Mouse (Mus musculus) erythroblast, adult 5-6 weeks (primary cell): Measurements from ENCODE around the gene Zmym6. TPM values are rescaled to one million over a fixed set of nuclear protein-coding genes. Genes with fewer than 3 reads are reported as not detected.

Source experiments
- ATAC-seq: replicated peaks from 2 replicates; pipeline ENCODE4 v1.8.0; 2016; ENCODE audit warnings: moderate number of reproducible peaks, mild to moderate bottlenecking, moderate TSS enrichment, inconsistent platforms; ENCODE audit not compliant: poor library complexity, low FRiP score, severe bottlenecking
- total RNA-seq, 2 experiments: library from RNA; stranded (forward) in 1 of 2; stranded (reverse) in 1 of 2; fragments of 150-400 nt in 1 of 2; fragments of 200-764, 138-1000 nt in 1 of 2; gene quantifications; 2 replicates each; pipeline versions ENCODE4 v1.2.3 to v1.2.4; 2015 to 2017; ENCODE audit warnings: low replicate concordance in 2 of 2

The Zmym6 gene
- total RNA-seq, 2 experiments from 2014 or later = 0.19 to 3.1 TPM

- no peak for ATAC-seq
Observed at GRCm38 (mm10) chr4:127172614-127173013, 95.4 kb downstream of the Zmym6 start.

GRCm38 (mm10) chr4:127173461-127173860 lies 96.3 kb downstream of the Zmym6 start:
- ATAC-seq = no peak

Other genes with a start within 250 kb of the Zmym6 start
- 11.7 and 12.1 TPM in 2 replicates for gene Zmym4, start 109.2 kb upstream of the Zmym6 start, total RNA-seq (2015; ENCODE audit: low replicate concordance)
- 7.5 and 9.6 TPM in 2 replicates for gene Zmym4, start 109.2 kb upstream of the Zmym6 start, total RNA-seq (2017; ENCODE audit: low replicate concordance)
- gene Sfpq, start 56.1 kb upstream of the Zmym6 start, total RNA-seq (2015; ENCODE audit: low replicate concordance) = 235 and 246 TPM in 2 replicates
- 508 and 629 TPM in 2 replicates for gene Sfpq, start 56.1 kb upstream of the Zmym6 start, total RNA-seq (2017; ENCODE audit: low replicate concordance)
- gene Zmym1, start 16.2 kb upstream of the Zmym6 start, total RNA-seq (2015; ENCODE audit: low replicate concordance) = 8.2 and 12.7 TPM in 2 replicates
- 23.1 and 25.7 TPM in 2 replicates for gene Zmym1, start 16.2 kb upstream of the Zmym6 start, total RNA-seq (2017; ENCODE audit: low replicate concordance)
- 0.77 and 7.7 TPM in 2 replicates for gene Tmem35b, start 46.3 kb downstream of the Zmym6 start, total RNA-seq (2015; ENCODE audit: low replicate concordance)
- gene Tmem35b, start 46.3 kb downstream of the Zmym6 start, total RNA-seq (2017; ENCODE audit: low replicate concordance) = 1.1 and 2.8 TPM in 2 replicates
- not detected in 2 replicates for gene Dlgap3, start 91.8 kb downstream of the Zmym6 start, total RNA-seq (2015; ENCODE audit: low replicate concordance)
- not detected in 2 replicates for gene Dlgap3, start 91.8 kb downstream of the Zmym6 start, total RNA-seq (2017; ENCODE audit: low replicate concordance)
- gene Smim12, start 166.4 kb downstream of the Zmym6 start, total RNA-seq (2015; ENCODE audit: low replicate concordance) = 4.8 and 11.1 TPM in 2 replicates
- 4.7 and 4.9 TPM in 2 replicates for gene Smim12, start 166.4 kb downstream of the Zmym6 start, total RNA-seq (2017; ENCODE audit: low replicate concordance)
- not detected in 2 replicates for gene Gja4, start 236.7 kb downstream of the Zmym6 start, total RNA-seq (2015; ENCODE audit: low replicate concordance)
- gene Gja4, start 236.7 kb downstream of the Zmym6 start, total RNA-seq (2017; ENCODE audit: low replicate concordance) = not detected in 2 replicates